Mouse (Mus musculus) olfactory bulb, adult 2 months (tissue): ENCODE results near the gene Tbata.

Experiments
- CTCF ChIP-seq: fragments of 200-500 bp; IDR thresholded peaks from 2 replicates; pipeline ENCODE4 v1.5.1; 2012; ENCODE audit warnings: low read depth, mild to moderate bottlenecking, low read length, moderate library complexity; ENCODE audit not compliant: insufficient read depth
- POLR2A ChIP-seq: fragments of 200-500 bp; IDR thresholded peaks from 2 replicates; pipeline ENCODE4 v1.6.1; 2012; ENCODE audit warnings: mild to moderate bottlenecking, low read depth, low read length, moderate library complexity; ENCODE audit not compliant: insufficient read depth

- TF ChIP-seq CTCF (no peak), POLR2A (no peak)
Measured at GRCm38 (mm10) chr10:61219318-61219717, 47.6 kb downstream of the Tbata start.
